Mouse (Mus musculus) CH12.LX (cell line): ENCODE measurements around the gene Scarb2. TPM values are rescaled to one million over a fixed set of nuclear protein-coding genes. Genes with fewer than 3 reads are reported as not detected.

Source experiments
- DNase-seq: peaks from one replicate; pipeline ENCODE4 v3.0.0-alpha.2; 2013; ENCODE audit errors: extremely low read depth
- H3K27ac ChIP-seq: 2 replicates; pipeline ENCODE4 v1.5.1; 2012; ENCODE audit warnings: low read depth, mild to moderate bottlenecking, control low read depth, moderate library complexity; ENCODE audit not compliant: insufficient read depth
- H3K27me3 ChIP-seq: replicated peaks from 2 replicates; pipeline ENCODE3; 2012; ENCODE audit warnings: inconsistent platforms
- H3K36me3 ChIP-seq, 2 experiments: replicated peaks in 1 of 2; 2 replicates each; pipeline versions ENCODE3 to v1.6.1; 2012; ENCODE audit warnings: inconsistent platforms in 1 of 2, low read length in 1 of 2, mild to moderate bottlenecking in 1 of 2, mixed read lengths in 1 of 2, moderate library complexity in 1 of 2; ENCODE audit not compliant: control insufficient read depth in 1 of 2, insufficient read depth in 1 of 2
- H3K4me1 ChIP-seq, 2 experiments: 2 replicates each; pipeline ENCODE4 v1.6.1; 2012; ENCODE audit warnings: inconsistent platforms in 1 of 2, moderate library complexity in 1 of 2; ENCODE audit not compliant: insufficient read depth in 2 of 2, control insufficient read depth in 1 of 2
- H3K4me2 ChIP-seq: 2 replicates; pipeline ENCODE4 v1.6.1; 2012; ENCODE audit warnings: low read depth, mild to moderate bottlenecking, control low read depth; ENCODE audit not compliant: poor library complexity, insufficient read depth, severe bottlenecking
- H3K4me3 ChIP-seq, 3 experiments: fragments of 150-350 bp in 1 of 3; sonication (generic) in 1 of 3; replicated peaks in 1 of 3; 2 replicates each; pipeline versions ENCODE3 to v1.5.1; 2011 to 2012; ENCODE audit warnings: low read depth in 2 of 3, low read length in 2 of 3, mild to moderate bottlenecking in 2 of 3, moderate library complexity in 2 of 3, control low read depth in 1 of 3, improper control_type of control experiment in 1 of 3, inconsistent platforms in 1 of 3, mixed read lengths in 1 of 3; ENCODE audit not compliant: poor library complexity in 1 of 3
- H3K79me2 ChIP-seq: replicated peaks from 2 replicates; pipeline ENCODE4 v1.6.1; 2012; ENCODE audit warnings: mild to moderate bottlenecking, moderate library complexity; ENCODE audit not compliant: control insufficient read depth, poor library complexity, insufficient read depth, severe bottlenecking; ENCODE audit errors: extremely low read depth
- H3K9ac ChIP-seq: 2 replicates; pipeline ENCODE4 v1.6.1; 2012; ENCODE audit warnings: low read depth, mild to moderate bottlenecking, control low read depth, moderate library complexity; ENCODE audit not compliant: insufficient read depth
- H3K9me3 ChIP-seq: replicated peaks from 2 replicates; pipeline ENCODE3; 2012; ENCODE audit warnings: low read length, inconsistent platforms, mixed read lengths
- BHLHE40 ChIP-seq: IDR thresholded peaks from 2 replicates; pipeline ENCODE4 v1.6.1; 2011; ENCODE audit warnings: mild to moderate bottlenecking, low read depth, low read length, improper control_type of control experiment
- CHD2 ChIP-seq: IDR thresholded peaks from 2 replicates; pipeline ENCODE4 v1.6.1; 2011; ENCODE audit warnings: low read length, improper control_type of control experiment
- CTCF ChIP-seq, 2 experiments: IDR thresholded peaks in 1 of 2; conservative IDR thresholded peaks in 1 of 2; 2 replicates each; pipeline ENCODE4 v1.5.1; 2011 to 2012; ENCODE audit warnings: low read depth in 2 of 2, low read length in 2 of 2, improper control_type of control experiment in 1 of 2, inconsistent platforms in 1 of 2, mild to moderate bottlenecking in 1 of 2, moderate library complexity in 1 of 2
- E2F4 ChIP-seq: IDR thresholded peaks from 2 replicates; pipeline ENCODE4 v1.6.1; 2011; ENCODE audit warnings: low read depth, low read length, improper control_type of control experiment; ENCODE audit not compliant: insufficient replicate concordance
- ELF1 ChIP-seq: IDR thresholded peaks from 2 replicates; pipeline ENCODE4 v1.6.1; 2014; ENCODE audit warnings: low read depth, mild to moderate bottlenecking, inconsistent platforms, low read length, improper control_type of control experiment
- EP300 ChIP-seq: IDR thresholded peaks from 2 replicates; pipeline ENCODE4 v1.6.1; 2011; ENCODE audit warnings: low read length, improper control_type of control experiment
- ETS1 ChIP-seq: conservative IDR thresholded peaks from 2 replicates; pipeline ENCODE4 v1.6.1; 2012; ENCODE audit warnings: low read depth, mild to moderate bottlenecking, inconsistent platforms, low read length, improper control_type of control experiment, moderate library complexity
- GABPA ChIP-seq: IDR thresholded peaks from 2 replicates; pipeline ENCODE4 v1.6.1; 2012; ENCODE audit warnings: low read depth, low read length, improper control_type of control experiment, inconsistent platforms; ENCODE audit not compliant: insufficient replicate concordance
- HCFC1 ChIP-seq: IDR thresholded peaks from 2 replicates; pipeline ENCODE4 v1.6.1; 2012; ENCODE audit warnings: low read depth, mild to moderate bottlenecking, inconsistent platforms, low read length, improper control_type of control experiment
- IRF4 ChIP-seq: IDR thresholded peaks from 2 replicates; pipeline ENCODE4 v1.6.1; 2014; ENCODE audit warnings: low read depth, mild to moderate bottlenecking, inconsistent platforms, low read length, improper control_type of control experiment
- JUND ChIP-seq: conservative IDR thresholded peaks from 2 replicates; pipeline ENCODE4 v1.6.1; 2011; ENCODE audit warnings: low read depth, low read length, improper control_type of control experiment
- MXI1 ChIP-seq: IDR thresholded peaks from 2 replicates; pipeline ENCODE4 v1.6.1; 2011; ENCODE audit warnings: mild to moderate bottlenecking, low read depth, low read length, improper control_type of control experiment
- NELFE ChIP-seq: IDR thresholded peaks from 2 replicates; pipeline ENCODE4 v1.6.1; 2011; ENCODE audit warnings: low read depth, low read length, improper control_type of control experiment
- POLR2A ChIP-seq: IDR thresholded peaks from 2 replicates; pipeline ENCODE4 v1.6.1; 2011; ENCODE audit warnings: low read depth, mild to moderate bottlenecking, improper control_type of control experiment, low read length
- POLR2AphosphoS2 ChIP-seq: IDR thresholded peaks from 2 replicates; pipeline ENCODE4 v1.6.1; 2011; ENCODE audit warnings: low read depth, low read length, improper control_type of control experiment
- RAD21 ChIP-seq: IDR thresholded peaks from 2 replicates; pipeline ENCODE4 v1.6.1; 2011; ENCODE audit warnings: low read depth, mild to moderate bottlenecking, low read length, improper control_type of control experiment, moderate library complexity
- RCOR1 ChIP-seq: conservative IDR thresholded peaks from 2 replicates; pipeline ENCODE4 v1.6.1; 2012; ENCODE audit warnings: low read depth, mild to moderate bottlenecking, inconsistent platforms, low read length, improper control_type of control experiment
- SIN3A ChIP-seq: IDR thresholded peaks from 2 replicates; pipeline ENCODE4 v1.6.1; 2012; ENCODE audit warnings: low read length, improper control_type of control experiment, inconsistent platforms
- TCF12 ChIP-seq: IDR thresholded peaks from 2 replicates; pipeline ENCODE4 v1.6.1; 2014; ENCODE audit warnings: low read depth, mild to moderate bottlenecking, inconsistent platforms, low read length, improper control_type of control experiment
- UBTF ChIP-seq: IDR thresholded peaks from 2 replicates; pipeline ENCODE4 v1.6.1; 2012; ENCODE audit warnings: low read depth, mild to moderate bottlenecking, inconsistent platforms, low read length, improper control_type of control experiment, moderate library complexity
- USF1 ChIP-seq: IDR thresholded peaks from 2 replicates; pipeline ENCODE4 v1.6.1; 2014; ENCODE audit warnings: low read depth, mild to moderate bottlenecking, inconsistent platforms, low read length, improper control_type of control experiment
- ZMIZ1 ChIP-seq: IDR thresholded peaks from 2 replicates; pipeline ENCODE4 v1.6.1; 2012; ENCODE audit warnings: low read depth, mild to moderate bottlenecking, inconsistent platforms, low read length, improper control_type of control experiment
- ZNF384 ChIP-seq: IDR thresholded peaks from 2 replicates; pipeline ENCODE4 v1.6.1; 2012; ENCODE audit warnings: low read depth, low read length, improper control_type of control experiment, inconsistent platforms
- dilution Hi-C: fragments of 300-500 bp; cut with MboI; formaldehyde crosslinking; loops from 2 replicates; pipeline ENCODE4 v1.14.3; 2020; ENCODE audit warnings: low sequenced_read_pairs; ENCODE audit not compliant: extremely low pct_unique_long_range_greater_than_20kb, extremely low pct_ligation_motif_present
- in situ Hi-C: fragments of 300-500 bp; cut with MboI; formaldehyde crosslinking; loops from 3 replicates; pipeline ENCODE4 v1.14.3; 2019; ENCODE audit warnings: low sequenced_read_pairs, low pct_ligation_motif_present, low pct_unique_long_range_greater_than_20kb, mixed read lengths
- polyA plus RNA-seq: library from polyadenylated mRNA; unstranded; fragments of >175 nt; gene quantifications from 2 replicates; pipeline ENCODE4 v1.2.1, GENCODE M21; 2012; ENCODE audit warnings: low read depth; ENCODE audit not compliant: insufficient read length
- total RNA-seq, 2 experiments: library from RNA; depleted of rRNA; stranded (reverse); fragments of 300-350 nt in 1 of 2; fragments of >200 nt in 1 of 2; gene quantifications; 2 replicates each; pipeline ENCODE4 v1.2.3; 2012 to 2014

The Scarb2 gene
- total and polyA plus RNA-seq, 3 experiments, result 7.2 to 9.5 (median 9.2) TPM

DNA sequence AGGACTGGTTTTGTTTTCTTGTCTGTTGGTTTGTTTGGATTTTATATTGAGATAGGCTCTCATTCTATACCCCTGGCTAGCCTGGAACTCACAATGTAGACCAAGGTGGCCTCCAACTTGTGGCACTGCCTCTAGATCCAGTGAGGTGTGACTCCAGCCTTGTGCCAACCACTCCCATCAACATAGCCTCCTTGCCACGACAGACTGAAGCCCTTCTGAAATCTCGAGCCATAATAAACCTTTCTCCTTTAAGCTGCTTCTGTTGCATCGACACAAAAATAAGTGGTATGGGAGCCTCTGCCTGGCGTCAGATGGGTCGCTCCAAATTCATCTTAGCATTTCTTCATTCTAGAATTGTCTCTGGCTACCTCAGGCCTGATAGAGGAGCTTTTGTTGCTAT is 59.9 kb downstream of the Scarb2 start:
- Histone ChIP-seq H3K27me3 (no peaks in the 10 kb centered on the region), H3K4me1 (peaks cover 0 to 3% of the 10 kb centered on the region in 2 experiments; a peak in 2 of 4 replicates), H3K4me2 (no peak overlapping the region), H3K36me3 (peaks cover 11 to 67% of the 10 kb centered on the region in 2 experiments), H3K9me3 (no peaks in the 10 kb centered on the region), H3K27ac (no peak overlapping the region), H3K79me2 (no peaks in the 10 kb centered on the region), H3K9ac (no peak overlapping the region), H3K4me3 (no peak overlapping the region)
- dilution Hi-C loops, result no loop called here
- TF ChIP-seq ZNF384 (no peak), POLR2A (no peak), USF1 (no peak), RCOR1 (no peak), ZMIZ1 (no peak), RAD21 (no peak), UBTF (no peak), NELFE (no peak)
- no peak for DNase-seq
- in situ Hi-C loops, result loop anchor here (10.0 kb wide), 1 partner anchor 58 kb away; the partner anchor contains the start of gene Scarb2

DNA sequence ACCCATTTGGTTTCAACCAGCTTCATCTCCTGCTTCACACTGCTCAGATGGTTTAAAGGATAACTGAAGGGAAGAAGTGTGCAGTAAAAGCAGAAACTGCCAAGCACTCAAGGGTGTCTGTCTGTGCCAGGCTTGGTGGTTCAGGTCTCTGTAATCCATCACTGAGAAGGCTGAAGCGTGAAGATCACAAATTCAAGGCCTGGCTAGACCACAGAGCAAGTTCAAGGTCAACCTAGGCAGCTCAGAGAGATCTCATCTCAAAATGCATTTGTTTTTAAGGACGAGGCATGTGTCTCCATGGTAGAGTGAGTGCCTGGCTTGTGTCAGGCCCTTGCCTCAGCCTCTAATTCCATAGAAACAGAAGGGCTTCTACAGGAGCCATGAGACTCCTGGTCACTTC is 61.6 kb downstream of the Scarb2 start:
- Histone ChIP-seq H3K4me3 (no peak overlapping the region), H3K4me1 (peaks cover 2 to 17% of the 10 kb centered on the region in 2 experiments; a peak in 3 of 4 replicates), H3K79me2 (no peaks in the 10 kb centered on the region)
- in situ Hi-C loops, result loop anchor here (10.0 kb wide), 1 partner anchor 60 kb away; the partner anchor contains the start of gene Scarb2
- dilution Hi-C loops, result no loop called here
- TF ChIP-seq HCFC1 (no peak), IRF4 (no peak), JUND (no peak), CTCF (conservative IDR thresholded peaks at IDR 0.05 in 1 of 2, IDR thresholded peaks at IDR 0.05 in 1 of 2; ENCODE audit: low read depth in 2 of 2, low read length in 2 of 2) (no peak), EP300 (no peak), UBTF (no peak), SIN3A (no peak), ETS1 (no peak), ZMIZ1 (no peak), CHD2 (no peak), BHLHE40 (no peak), MXI1 (no peak), POLR2AphosphoS2 (no peak), E2F4 (no peak), TCF12 (no peak), ELF1 (no peak), ZNF384 (no peak), GABPA (no peak)
- TF ChIP-seq, all 38 proteins: peak for 0
- H3K4me2 ChIP-seq, result no peak overlapping the region
- no peaks in the 10 kb centered on the region for H3K9me3 ChIP-seq
- H3K36me3 ChIP-seq, result peaks cover 6 to 50% of the 10 kb centered on the region in 2 experiments
- no peak for DNase-seq
- no peak overlapping the region for H3K9ac ChIP-seq
- H3K27ac ChIP-seq, result no peak overlapping the region
- H3K27me3 ChIP-seq, result no peaks in the 10 kb centered on the region
